Mouse (Mus musculus): ENCODE data around the gene C1qtnf3.

C1qtnf3 gene

DNA sequence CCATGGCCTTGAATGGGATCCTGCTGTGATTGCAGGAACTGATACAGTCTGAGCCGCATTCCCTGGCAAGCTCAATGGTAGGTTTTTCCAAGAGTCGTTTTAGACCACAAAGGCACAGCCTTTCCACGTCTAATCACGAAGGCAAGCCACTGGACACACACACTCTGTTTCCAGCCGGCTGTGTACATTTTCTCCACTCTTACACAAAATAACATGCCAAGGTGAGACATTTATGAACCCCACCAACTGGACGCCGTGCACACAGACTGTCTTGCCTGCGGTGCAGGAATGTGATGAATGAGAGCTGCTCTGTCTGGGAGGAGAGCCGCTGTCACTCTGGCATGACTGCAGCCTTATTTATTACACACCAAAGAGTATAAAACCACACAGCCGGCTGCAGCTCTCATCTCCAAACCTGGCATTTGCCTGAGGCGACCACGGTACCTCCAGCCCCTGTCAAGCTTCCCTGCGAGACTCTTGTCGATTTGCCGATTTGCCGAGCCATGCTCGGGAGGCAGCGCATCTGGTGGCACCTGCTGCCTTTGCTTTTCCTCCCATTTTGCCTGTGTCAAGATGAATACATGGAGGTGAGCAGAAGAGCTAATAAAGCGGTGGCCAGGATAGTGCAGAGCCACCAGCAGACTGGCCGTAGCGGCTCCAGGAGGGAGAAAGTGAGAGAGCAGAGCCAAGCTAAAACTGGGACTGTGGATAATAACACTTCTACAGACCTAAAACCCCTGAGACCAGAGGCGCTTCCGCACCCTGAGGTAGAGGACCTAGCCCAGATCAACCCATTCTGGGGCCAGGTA is at the start of gene C1qtnf3:
C1qtnf3 (plus strand) TSS at position 382 of the 809 bp plus-strand sequence.
- peak; percentile 56 for DNase-seq

GRCm38 (mm10) chr15:10902360-10902759 is 49.8 kb upstream of the C1qtnf3 start:
- DNase-seq: no peak

DNA sequence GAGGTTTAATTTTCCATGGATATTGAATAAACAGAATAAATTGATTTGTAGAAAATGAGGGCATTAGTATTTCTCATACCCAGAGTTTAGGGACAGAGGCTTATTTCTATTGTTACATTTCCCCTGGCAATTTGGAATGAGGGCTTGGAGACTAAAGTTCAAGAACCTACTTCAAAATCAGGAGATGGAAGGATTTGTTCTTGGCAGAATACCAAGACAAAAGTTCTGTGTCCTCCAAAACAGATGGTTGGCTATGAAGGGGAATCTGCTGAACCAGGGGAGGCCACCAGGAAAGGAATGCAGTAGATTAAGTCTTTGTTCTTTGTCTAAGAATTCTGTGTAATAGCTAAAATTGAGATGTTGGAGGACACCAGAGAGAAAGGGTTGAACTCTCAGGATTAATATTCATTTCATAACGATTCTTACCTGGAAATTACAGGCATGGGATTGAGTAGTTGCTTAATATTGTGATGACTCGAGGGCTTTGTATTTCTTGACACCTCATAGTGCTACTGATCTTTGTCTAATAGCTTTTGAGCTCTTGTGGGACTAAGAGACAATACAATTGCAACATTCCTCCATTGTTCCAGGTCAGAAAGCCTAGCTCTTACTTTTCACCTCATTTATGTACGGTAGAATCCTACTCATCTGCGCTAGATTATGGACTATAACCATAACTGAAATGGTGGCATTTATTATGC is 35.4 kb upstream of the C1qtnf3 start:
- DNase-seq: no peak

DNA sequence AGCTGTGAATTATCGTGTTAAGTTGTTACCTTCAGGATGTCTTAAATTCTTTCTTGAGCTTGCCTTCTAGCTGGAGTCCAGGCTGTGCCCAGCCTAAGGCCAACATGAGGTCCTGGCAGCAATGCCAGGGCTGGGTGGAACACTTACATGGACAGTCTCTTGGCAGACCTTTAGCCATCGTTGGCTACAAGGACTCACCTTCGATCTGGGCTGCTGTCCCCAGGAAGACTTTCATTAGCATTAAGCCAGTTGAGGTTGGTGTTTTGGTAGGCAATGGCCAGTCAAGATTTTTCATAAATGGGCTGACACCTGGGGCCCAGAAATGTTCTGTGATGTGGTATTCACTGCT is 34.8 kb upstream of the C1qtnf3 start:
- DNase-seq: no peak

DNA sequence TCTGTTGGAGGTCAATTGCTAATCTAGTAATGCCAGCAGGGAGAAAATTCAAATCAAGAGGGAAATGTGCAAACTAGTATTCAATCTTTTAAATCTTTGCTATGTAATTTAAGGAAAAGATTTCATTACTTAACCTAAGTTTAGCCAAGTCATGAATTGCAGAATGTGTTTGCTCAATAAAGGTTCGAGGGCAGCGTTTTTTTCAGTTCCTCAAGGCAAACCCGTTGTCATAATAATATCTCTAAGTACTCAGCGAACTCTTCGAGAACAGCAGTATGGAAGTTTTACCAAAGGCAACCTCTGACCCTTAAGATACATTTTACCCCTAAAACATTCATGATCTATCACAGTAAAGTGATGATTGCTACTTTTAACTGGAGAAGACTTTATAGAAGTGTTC is 31.9 kb upstream of the C1qtnf3 start:
- no peak for DNase-seq

DNA sequence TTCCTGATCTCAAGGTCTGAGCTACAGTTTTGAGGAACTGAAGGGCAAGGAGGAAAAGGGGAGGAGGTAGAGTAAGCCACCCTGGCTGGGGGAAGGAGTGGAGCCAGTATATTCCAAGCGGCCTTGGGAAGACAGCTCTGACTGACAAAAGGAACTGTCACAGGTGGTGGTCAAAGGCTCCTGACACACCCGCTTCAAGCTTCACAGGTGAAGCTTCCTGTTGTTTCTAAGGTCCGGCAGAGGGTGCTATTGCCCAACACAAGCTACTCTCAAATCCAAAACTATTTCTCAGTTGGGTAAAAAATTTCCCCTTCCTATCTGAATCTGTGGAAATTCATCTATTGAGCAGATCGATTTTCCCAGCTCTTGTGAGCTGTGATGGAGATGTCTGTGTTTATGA is 31.1 kb upstream of the C1qtnf3 start:
- peak; percentile 34 for DNase-seq

DNA sequence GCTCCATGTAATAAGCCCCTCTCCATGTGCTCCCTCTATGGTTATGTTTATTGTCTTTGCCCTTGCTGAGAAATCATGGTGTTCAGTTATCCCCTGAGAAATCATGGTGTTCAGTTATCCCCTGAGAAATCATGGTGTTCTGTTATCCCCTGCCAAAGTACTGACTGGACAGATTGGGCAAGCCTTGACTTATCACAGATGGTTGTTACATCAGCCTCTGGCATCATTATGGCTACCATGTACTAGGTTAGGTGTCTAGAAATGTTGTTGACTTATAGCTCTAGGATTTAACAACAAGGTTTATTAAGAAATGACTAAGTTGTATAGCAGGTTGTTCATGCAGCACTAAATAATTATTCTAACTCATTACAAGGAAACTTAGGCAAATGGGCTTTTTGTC is 30.1 kb upstream of the C1qtnf3 start:
- DNase-seq: no peak

DNA sequence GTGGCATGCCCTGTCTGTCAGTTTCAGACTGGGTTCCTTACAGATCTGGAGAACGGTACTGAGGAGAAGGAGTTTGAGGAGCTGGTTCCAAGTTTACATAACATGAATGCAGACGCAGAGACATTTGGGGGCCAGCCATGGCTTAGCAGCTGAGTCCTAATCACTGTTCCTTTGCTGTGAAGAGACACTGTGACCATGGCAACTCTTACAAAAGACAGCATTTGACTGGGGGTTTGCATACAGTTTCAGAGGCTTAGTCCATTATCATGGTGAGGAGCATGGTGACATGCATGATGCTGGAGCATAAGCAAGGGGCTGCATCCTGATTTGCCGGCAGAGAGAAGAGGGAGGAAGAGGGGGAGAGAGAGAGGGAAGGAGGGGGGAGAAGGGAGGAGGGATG is 29.6 kb upstream of the C1qtnf3 start:
- no peak for DNase-seq

DNA sequence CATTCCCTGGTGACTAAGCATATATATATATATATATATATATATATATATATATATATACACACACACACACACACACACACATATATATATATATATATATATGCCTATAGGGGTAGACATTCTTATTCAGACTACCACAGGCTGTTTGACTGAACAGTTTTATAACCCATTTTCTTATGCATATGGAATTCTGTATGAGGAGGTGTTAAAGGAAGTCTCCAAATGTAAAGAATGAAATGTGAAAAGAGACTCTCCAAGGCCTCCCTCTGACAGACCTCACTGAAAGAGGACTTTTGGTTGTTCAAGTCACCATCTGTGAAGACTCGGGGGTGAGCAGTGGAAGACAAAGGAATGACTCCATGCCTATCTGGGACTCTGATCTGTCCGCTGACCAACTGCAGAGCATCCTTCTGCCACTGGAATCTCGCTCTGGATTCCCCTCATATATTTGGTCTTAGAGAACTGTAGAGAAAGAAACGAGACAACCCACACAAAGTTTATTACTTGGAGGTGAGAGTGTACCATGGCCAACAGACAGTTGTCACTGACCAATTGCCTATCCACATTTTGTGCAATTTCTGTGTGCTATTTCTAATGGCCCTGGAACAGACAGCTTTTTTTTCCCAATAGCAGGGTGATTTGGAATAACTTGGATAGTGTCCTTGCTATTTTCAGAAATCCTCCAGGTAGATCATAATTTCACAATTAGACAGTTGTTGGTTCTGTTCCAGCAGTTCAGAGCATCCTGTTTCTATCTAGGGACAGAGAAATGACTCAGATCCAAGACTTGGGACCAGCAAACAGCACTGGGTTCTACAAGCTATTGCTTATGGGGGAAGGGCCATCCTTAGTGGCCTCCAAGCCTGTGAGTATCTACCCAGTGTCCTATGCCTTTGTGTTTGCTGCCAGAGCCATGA is 28.8 kb upstream of the C1qtnf3 start:
- DNase-seq: peak; percentile 15

GRCm38 (mm10) chr15:10927325-10927724 is 24.8 kb upstream of the C1qtnf3 start:
- DNase-seq: peak; percentile 18

DNA sequence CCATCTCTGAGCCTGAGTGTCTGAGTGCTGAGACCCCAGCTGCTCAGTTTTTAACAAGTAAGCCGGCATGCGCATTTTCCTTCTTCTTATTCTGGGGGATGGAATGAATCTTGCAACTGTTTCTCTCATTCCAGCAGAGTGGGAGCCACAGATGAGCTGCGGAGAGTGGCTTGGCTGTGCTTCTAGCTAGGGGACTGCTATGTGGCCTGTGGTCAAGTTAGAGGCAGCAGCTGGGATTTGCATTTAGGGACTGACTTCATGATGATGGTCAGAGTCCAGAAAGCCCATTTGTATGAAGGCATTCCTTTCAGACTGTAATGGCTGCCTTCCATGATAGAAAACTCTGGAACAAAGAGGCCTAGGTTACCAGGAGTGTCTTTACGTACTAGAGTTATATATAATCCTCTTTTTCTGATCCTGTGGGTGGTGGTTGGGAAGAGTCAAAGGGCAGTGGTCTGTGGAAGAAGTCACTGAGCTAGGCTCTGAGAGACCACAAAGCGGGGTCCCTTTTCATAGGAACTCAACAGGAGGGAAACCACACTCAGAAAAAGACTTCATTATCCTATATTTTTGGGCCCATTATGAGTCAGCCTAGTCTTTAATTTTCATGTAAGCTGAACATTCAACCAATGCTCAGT is 23.4 kb upstream of the C1qtnf3 start:
- no peak for DNase-seq

- no peak for DNase-seq
Measured at GRCm38 (mm10) chr15:10933930-10934329, 18.2 kb upstream of the C1qtnf3 start.

- peak; percentile 54 for DNase-seq
Measured at GRCm38 (mm10) chr15:10940148-10941108, 11.7 kb upstream of the C1qtnf3 start.

- DNase-seq: no peak
Measured at GRCm38 (mm10) chr15:10941901-10942300, 10.2 kb upstream of the C1qtnf3 start.

- no peak for DNase-seq
Measured at GRCm38 (mm10) chr15:10947852-10948251, 4.3 kb upstream of the C1qtnf3 start.

DNA sequence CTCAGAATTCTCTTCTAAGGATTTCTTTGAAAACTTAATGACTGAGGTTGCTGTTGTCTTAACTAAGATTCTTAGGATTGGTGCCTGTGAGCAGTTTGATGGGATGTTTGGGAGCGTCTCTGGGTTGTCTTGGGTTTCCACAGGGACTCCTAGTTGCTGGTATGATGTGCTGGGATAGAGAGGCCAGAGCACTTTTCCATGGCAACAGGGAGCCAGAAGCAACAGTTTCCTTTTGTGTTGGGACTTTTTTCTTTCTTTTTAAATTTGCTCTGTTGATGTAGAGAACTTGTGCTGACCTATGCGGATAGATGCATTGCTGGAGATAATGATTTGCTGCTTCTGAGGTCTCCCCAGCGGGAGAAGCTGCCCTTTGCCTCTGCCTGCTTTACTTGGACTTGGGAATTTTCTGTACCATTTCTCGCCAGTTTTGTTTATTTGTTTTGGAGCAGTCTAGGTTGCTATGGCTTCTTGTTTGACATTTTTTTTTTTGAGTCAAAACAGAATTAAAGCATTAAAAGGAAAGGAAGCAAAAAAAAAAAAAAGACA is 701 bp downstream of the C1qtnf3 start:
- DNase-seq: peak; percentile 68

GRCm38 (mm10) chr15:10953465-10953864 is 1.3 kb downstream of the C1qtnf3 start:
- DNase-seq: no peak

GRCm38 (mm10) chr15:10954381-10955016 is 2.4 kb downstream of the C1qtnf3 start:
- peak; percentile 33 for DNase-seq

DNA sequence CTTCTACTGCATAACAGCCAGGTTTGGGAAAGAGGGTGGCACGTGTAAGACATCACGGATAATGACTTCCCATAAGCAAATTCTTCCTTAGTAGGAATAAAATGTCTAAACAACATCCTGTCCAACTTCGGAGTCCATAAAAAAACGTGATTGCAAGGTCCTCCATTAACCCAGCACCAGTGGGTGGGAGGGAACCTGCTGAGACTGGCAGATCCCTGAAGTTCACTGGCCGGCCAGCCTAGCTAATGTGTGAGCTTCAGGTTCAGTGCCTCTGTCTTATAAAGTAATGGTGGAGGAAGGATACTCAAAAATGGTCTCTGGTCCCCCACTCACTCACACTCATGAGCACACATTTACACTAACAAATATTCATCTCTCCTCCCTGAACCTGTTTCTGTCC is 3.0 kb downstream of the C1qtnf3 start:
- DNase-seq: peak; percentile 62

DNA sequence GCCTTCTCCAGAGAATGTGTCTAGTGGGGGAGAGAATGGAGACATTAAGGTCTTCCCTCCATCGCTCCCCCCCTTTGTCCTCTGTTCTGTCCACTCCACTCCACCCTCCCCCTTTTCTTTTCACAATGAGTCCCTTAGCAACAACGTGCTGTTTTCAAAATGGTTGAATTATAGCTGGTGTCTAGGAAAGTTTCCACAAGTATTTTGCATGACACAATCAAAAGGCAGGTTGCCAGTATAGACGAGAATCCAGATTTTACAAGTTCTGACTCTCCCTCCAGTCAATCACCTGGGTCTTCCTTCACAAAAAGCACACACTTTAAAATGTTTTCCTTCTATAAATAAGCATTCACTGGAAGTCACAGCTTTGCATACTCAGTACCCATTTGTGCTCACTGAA is 4.6 kb downstream of the C1qtnf3 start:
- DNase-seq: no peak
